Mouse (Mus musculus): ENCODE measurements around the gene Cyp46a1.

GRCm38 (mm10) chr12:108301006-108301405 lies 33.2 kb upstream of the Cyp46a1 start:
- no peak for TF ChIP-seq NRF1 (IDR thresholded peaks at IDR 0.05; ENCODE audit: insufficient read depth, low read depth, low read length, poor library complexity, severe bottlenecking)
- TF ChIP-seq POLR2AphosphoS5 (IDR thresholded peaks at IDR 0.05; ENCODE audit: borderline replicate concordance, low read depth, low read length): no peak
- TF ChIP-seq USF2 (IDR thresholded peaks at IDR 0.05; ENCODE audit: borderline replicate concordance in 1 of 2, insufficient read depth in 1 of 2, low read depth in 1 of 2, low read length in 2 of 2): no peak
- no peak for TF ChIP-seq ELF1 (IDR thresholded peaks at IDR 0.05; ENCODE audit: low read depth, low read length)
- no peak for TF ChIP-seq MAX (IDR thresholded peaks at IDR 0.05; ENCODE audit: low read length)
- TF ChIP-seq CTCF (IDR thresholded peaks at IDR 0.05 in 2 of 3, conservative IDR thresholded peaks at IDR 0.05 in 1 of 3; ENCODE audit: control insufficient read depth in 1 of 3, insufficient read depth in 1 of 3, low read depth in 2 of 3, low read length in 3 of 3, poor library complexity in 1 of 3, severe bottlenecking in 1 of 3): no peak
- TF ChIP-seq MAZ (IDR thresholded peaks at IDR 0.05; ENCODE audit: low read depth, low read length): no peak
- no peak for TF ChIP-seq CHD1 (IDR thresholded peaks at IDR 0.05; ENCODE audit: low read depth, low read length)
- no peak for TF ChIP-seq POLR2A (IDR thresholded peaks at IDR 0.05; ENCODE audit: control insufficient read depth in 1 of 2, insufficient read depth in 1 of 2, low read depth in 1 of 2, low read length in 2 of 2, poor library complexity in 1 of 2)
- no peak for TF ChIP-seq GATA1 (IDR thresholded peaks at IDR 0.05; ENCODE audit: low read depth, low read length)
- TF ChIP-seq POLR2AphosphoS2 (IDR thresholded peaks at IDR 0.05; ENCODE audit: low read length): no peak

Measured in MEL (cell line).